In genomic region chr4:123588353-123589301, GRCm38 (mm10) we compare ENCODE assay signal across 9 mouse cellular contexts.
DNase-seq lines count a peak whose midpoint lies in the region; ATAC-seq and TF ChIP-seq lines count a peak whose summit lies in the region.
"Had no signal": no experiment of that assay in that cellular context is flagged by ENCODE, and none has a peak within 500 bp of the region (broad histone marks: within the 10 kb centered on the region; RNA-seq: fewer than 3 reads in every experiment).

No protein-coding gene starts in this region.

- peak; percentile 37 for DNase-seq in embryo, embryonic 10.5 days (ENCODE audit: low spot score)
- DNase-seq in embryo, embryonic 10 days (ENCODE audit: low spot score): no peak
- peak; percentile 46 for DNase-seq in hindbrain, postnatal 0 days (ENCODE audit: low spot score)
- DNase-seq in lung, postnatal 10 days: peak; percentile 77
- no peak for DNase-seq in yolk sac, embryonic 10.5 days (ENCODE audit: low spot score)

- peaks cover 37% of the 10 kb centered on the region for H3K4me1 ChIP-seq in embryonic facial prominence, embryonic 15.5 days
- peaks cover 13% of the 10 kb centered on the region for H3K4me1 ChIP-seq in hindbrain, postnatal 0 days (ENCODE audit: insufficient read depth, low read length)

- peak overlapping the region; percentile 79 for H3K27ac ChIP-seq in embryonic facial prominence, embryonic 15.5 days (replicated peaks)
- H3K27ac ChIP-seq in hindbrain, postnatal 0 days: peak overlapping the region; percentile 11; the same call in 1 of the 2 replicates
- H3K27ac ChIP-seq: macrophage had no signal

- no peak overlapping the region for H3K4me2 ChIP-seq in embryonic facial prominence, embryonic 15.5 days (replicated peaks)
- no peak overlapping the region for H3K4me2 ChIP-seq in hindbrain, postnatal 0 days (ENCODE audit: low read depth, low read length)

- H3K9me3 ChIP-seq in embryonic facial prominence, embryonic 15.5 days (replicated peaks): no peaks in the 10 kb centered on the region
- H3K9me3 ChIP-seq in hindbrain, postnatal 0 days (ENCODE audit: low read length): no peaks in the 10 kb centered on the region

- peak; percentile 46 for TF ChIP-seq CTCF in hindbrain, postnatal 0 days (IDR thresholded peaks at IDR 0.05; ENCODE audit: low read depth)

- 23% methylated on average over 7 of the region's 7 CpGs for WGBS in embryonic facial prominence, embryonic 15.5 days
- 26% methylated on average over 7 of the region's 7 CpGs for WGBS in hindbrain, postnatal 0 days

- peak; percentile 72 for ATAC-seq in CD4-positive, CD25-positive, alpha-beta regulatory T cell, adult 4 months
- 0 out of 2 replicates have a peak, but pooled peaks have one; percentile 60 for ATAC-seq in embryonic facial prominence, embryonic 15.5 days (ENCODE audit: insufficient number of reproducible peaks, low FRiP score, low TSS enrichment, low read depth)
- 0 out of 2 replicates have a peak, but pooled peaks have one; percentile 38 for ATAC-seq in hindbrain, postnatal 0 days
- ATAC-seq in monocyte, adult 5-6 weeks (replicated peaks; ENCODE audit: insufficient number of reproducible peaks, low FRiP score, low TSS enrichment, poor library complexity, severe bottlenecking): no peak

- no peak overlapping the region for H3K4me3 ChIP-seq in embryonic facial prominence, embryonic 15.5 days (replicated peaks)
- no peak overlapping the region for H3K4me3 ChIP-seq in hindbrain, postnatal 0 days (ENCODE audit: low read length)

- no peak overlapping the region for H3K9ac ChIP-seq in embryonic facial prominence, embryonic 15.5 days
- H3K9ac ChIP-seq in hindbrain, postnatal 0 days (replicated peaks; ENCODE audit: low read length): no peak overlapping the region

- H3K27me3 ChIP-seq in embryonic facial prominence, embryonic 15.5 days: no peaks in the 10 kb centered on the region
- no peaks in the 10 kb centered on the region for H3K27me3 ChIP-seq in hindbrain, postnatal 0 days (ENCODE audit: insufficient read depth, low read length)

- H3K36me3 ChIP-seq in embryonic facial prominence, embryonic 15.5 days: no peaks in the 10 kb centered on the region
- no peaks in the 10 kb centered on the region for H3K36me3 ChIP-seq in hindbrain, postnatal 0 days (ENCODE audit: insufficient read depth, low read length)

Comparison
In these comparisons a context has a peak if more than half of its experiments do, and no peak if none do; other contexts are left out.
1. DNase-seq: peak in embryo, embryonic 10.5 days (single experiment), hindbrain, postnatal 0 days (single experiment) and lung, postnatal 10 days (single experiment); none in embryo, embryonic 10 days (single experiment) and yolk sac, embryonic 10.5 days (single experiment).